Mouse (Mus musculus) stomach, postnatal 0 days (tissue): ENCODE measurements around the gene Yy1.

Experiments used
- CTCF ChIP-seq: IDR thresholded peaks from 2 replicates; pipeline ENCODE4 v1.5.1; 2016; ENCODE audit warnings: antibody characterized with exemption, low read depth, mild to moderate bottlenecking, moderate library complexity
- EP300 ChIP-seq: optimal IDR thresholded peaks from 2 replicates; pipeline ENCODE3; 2016; ENCODE audit warnings: antibody characterized with exemption

DNA sequence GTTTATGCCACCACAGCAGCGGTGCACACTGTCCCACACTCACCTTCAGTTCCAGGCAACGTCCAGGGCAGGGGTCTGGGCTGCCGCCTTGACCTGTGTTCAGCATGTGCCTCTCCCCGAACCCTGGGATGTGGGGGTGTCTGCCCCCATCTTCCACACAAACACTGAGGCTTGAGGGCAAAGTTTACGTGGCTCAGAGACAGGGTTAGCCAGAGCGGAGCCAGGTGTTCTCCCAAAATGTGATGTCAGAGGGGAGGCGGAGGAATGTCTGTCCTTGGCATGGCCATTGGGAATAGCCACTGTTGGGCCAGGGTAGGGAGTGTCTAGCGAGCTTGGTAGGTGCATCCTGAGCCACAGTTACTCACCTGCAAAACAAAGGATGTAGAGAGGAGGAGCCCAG lies 60.0 kb downstream of the Yy1 start:
- TF ChIP-seq CTCF = no peak
- TF ChIP-seq EP300 = no peak
